Mouse (Mus musculus) bone marrow, adult 2 months (tissue): ENCODE data around the gene Otub1. TPM values are rescaled to one million over a fixed set of nuclear protein-coding genes. Genes with fewer than 3 reads are reported as not detected.
A peak's percentile ranks its signal among the peaks of the same experiment; 100 is the strongest.

ENCODE experiments used
- H3K27ac ChIP-seq: fragments of 200-500 bp; 2 replicates; pipeline ENCODE4 v1.5.1; 2012; ENCODE audit warnings: low read depth, mild to moderate bottlenecking, control low read depth, inconsistent platforms, low read length; ENCODE audit not compliant: control insufficient read depth, poor library complexity, insufficient read depth
- H3K4me1 ChIP-seq: fragments of 200-500 bp; 2 replicates; pipeline ENCODE4 v1.6.1; 2011; ENCODE audit warnings: low read length; ENCODE audit not compliant: control insufficient read depth, insufficient read depth
- H3K4me3 ChIP-seq: fragments of 200-500 bp; replicated peaks from 2 replicates; pipeline ENCODE3; 2011; ENCODE audit warnings: mild to moderate bottlenecking, low read depth, low read length, control low read depth; ENCODE audit not compliant: control insufficient read depth
- CTCF ChIP-seq: fragments of 200-500 bp; IDR thresholded peaks from 2 replicates; pipeline ENCODE4 v1.5.1; 2011; ENCODE audit warnings: low read length, control low read depth; ENCODE audit not compliant: control insufficient read depth, insufficient read depth
- POLR2A ChIP-seq: fragments of 200-500 bp; IDR thresholded peaks from 2 replicates; pipeline ENCODE4 v1.6.1; 2011; ENCODE audit warnings: low read depth, mild to moderate bottlenecking, control low read depth, low read length, borderline replicate concordance; ENCODE audit not compliant: control insufficient read depth
- WGBS: fragments of 180-500 bp; shearing (Covaris S2); methylation state at CpG from one replicate; pipeline ENCODE4 v1.1.7; 2018; 5-methylcytosine and 5-hydroxymethylcytosine counted together
- polyA plus RNA-seq: library from polyadenylated mRNA; stranded (reverse); fragments of >200 nt; gene quantifications from 2 replicates; pipeline ENCODE4 v1.2.4, GENCODE M21; 2011; ENCODE audit warnings: low replicate concordance; ENCODE audit not compliant: missing spikeins, insufficient read depth, insufficient read length

The Otub1 gene
- polyA plus RNA-seq, 1 experiment, result 45.5 TPM

DNA sequence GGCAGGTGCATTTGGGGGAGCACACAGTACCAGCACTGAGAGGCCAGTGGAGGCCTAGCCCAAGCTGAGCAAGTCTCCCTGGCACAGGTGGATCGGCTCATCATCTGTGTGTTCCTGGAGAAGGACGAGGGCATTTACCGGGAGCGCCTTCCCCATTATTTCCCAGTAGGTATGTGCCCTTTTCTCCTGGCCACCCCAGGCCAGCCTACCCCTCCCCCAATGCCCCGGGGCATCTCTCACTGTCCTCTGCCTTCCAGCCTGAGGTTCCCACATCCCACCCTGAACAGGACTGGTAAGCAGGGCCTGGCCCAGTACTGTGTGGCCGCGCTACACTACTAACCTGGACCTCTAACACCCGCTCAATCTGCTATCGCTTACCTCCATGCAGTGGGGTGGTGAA, 8.7 kb downstream of the Otub1 start:
- no peaks in the 10 kb centered on the region for H3K4me1 ChIP-seq
- no peak overlapping the region for H3K4me3 ChIP-seq
- H3K27ac ChIP-seq, result no peak overlapping the region
- no peak for TF ChIP-seq POLR2A
- 88% methylated on average over 9 of the region's 9 CpGs for WGBS

DNA sequence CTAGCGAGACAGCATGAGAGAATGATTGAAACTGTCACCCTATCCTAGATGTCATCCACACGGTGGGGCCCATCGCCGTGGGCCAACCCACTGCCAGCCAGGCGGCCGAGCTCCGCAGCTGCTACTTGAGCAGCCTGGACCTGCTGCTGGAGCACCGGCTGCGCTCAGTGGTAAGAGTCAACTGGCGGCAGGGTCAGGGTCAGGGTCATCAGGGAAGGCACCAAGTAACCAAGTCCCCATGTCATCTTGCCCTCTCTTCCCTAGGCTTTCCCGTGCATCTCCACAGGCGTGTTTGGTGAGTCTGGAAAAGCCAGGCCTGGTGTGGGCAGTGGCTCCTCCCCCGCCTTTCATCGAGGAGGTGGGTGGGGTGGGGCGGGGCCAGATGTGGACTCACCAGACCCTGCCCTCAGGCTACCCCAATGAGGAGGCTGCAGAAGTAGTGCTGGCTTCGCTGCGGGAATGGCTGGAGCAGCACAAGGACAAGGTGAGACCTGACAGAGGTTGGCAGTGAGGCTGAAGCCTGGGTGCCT, 9.3 kb downstream of the Otub1 start:
- TF ChIP-seq POLR2A, result no peak

DNA sequence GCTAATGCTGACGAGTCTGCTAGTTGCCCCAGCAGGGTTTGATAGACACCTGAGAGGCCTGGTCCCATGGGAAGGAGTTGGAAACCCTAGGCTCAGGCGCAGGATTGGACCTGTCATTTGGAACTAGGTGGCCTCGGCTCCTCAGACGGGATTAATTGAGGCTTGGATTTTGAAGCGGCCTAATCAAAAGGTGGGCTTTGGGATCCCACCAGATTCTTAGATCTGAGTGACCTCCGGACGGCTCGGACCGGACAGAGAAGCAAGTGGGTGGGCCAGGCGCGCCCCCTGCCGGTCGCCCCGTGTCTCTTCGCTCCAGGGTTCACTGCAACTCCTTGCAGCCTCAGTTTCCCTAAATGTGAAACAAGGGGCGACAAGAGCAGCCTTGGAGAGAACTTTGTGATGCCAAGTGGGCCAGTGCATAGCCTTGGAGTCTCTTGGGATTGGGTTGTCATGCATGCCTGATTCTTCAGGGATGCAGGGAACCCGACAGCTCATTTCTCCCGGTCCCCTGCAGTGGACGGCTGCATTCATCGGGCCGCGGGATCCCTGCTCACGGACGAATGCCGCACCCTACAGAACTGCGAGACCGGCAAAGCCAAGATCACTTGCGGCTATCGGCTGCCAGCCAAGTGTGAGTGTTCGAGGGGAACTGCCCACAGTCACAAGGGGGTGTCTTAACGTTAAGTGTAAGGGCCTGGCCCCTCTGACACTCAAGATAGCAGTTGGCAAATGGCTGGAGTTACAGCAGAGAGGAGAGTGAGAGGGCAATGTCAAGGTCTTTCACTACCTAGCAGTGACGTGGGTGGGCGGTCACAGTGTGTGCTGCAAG, 10.0 kb downstream of the Otub1 start:
- no peaks in the 10 kb centered on the region for H3K4me1 ChIP-seq
- no peak overlapping the region for H3K4me3 ChIP-seq
- TF ChIP-seq POLR2A (no peak), CTCF (peak; percentile 81)
- no peak overlapping the region for H3K27ac ChIP-seq
- WGBS, result 34% methylated on average over 33 of the region's 33 CpGs

More for the DNA sequence above, 9.3 kb downstream of the Otub1 start:
- Histone ChIP-seq H3K4me1 (no peaks in the 10 kb centered on the region), H3K4me3 (no peak overlapping the region), H3K27ac (no peak overlapping the region)
- WGBS, result 76% methylated on average over 17 of the region's 17 CpGs

DNA sequence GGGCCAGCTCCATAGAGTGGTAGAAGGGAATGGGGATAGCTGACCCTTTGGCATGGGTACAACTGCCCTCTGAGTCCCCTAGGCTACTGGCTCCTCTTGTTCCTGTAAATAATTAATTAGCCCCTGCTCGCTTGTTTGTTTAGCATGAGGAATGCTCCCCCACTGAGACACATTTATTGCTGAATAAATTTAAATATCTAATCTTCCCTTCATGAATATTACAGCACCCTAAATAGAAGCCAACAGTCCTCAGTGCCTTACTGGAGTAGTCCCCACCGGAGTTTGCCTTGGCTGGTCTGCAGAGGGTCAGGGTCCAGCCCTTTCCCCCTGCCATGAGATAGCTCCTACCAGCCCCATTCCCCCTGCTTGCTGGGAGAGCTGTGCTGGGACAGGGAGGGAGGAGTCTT, 13.6 kb downstream of the Otub1 start:
- H3K4me1 ChIP-seq, result no peaks in the 10 kb centered on the region
- no peak for TF ChIP-seq POLR2A
- no peak for TF ChIP-seq CTCF
- no peak overlapping the region for H3K4me3 ChIP-seq
- H3K27ac ChIP-seq, result no peak overlapping the region
- 80% methylated on average over 2 of the region's 2 CpGs for WGBS

DNA sequence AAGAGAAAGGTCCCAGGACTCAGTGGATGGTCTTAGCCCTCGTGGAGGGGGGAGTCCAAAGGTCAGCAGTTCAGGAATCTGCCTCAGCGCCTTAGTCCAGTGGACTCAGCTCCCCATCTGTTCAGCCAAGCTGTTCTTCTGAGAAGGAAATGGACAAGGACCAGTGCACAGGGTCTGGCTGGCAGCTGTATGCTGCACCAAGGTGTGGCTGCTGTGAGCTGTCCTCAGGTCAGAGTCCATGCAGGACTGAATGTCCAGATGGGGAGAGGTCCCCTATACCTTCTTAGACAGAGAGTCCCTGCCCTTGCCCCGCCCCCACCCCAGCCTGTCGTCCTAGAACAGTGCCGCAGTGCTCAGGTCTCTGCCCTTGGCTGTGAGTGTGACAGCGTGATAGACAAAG, 14.5 kb downstream of the Otub1 start:
- no peak for TF ChIP-seq POLR2A
- no peak for TF ChIP-seq CTCF
- H3K27ac ChIP-seq, result no peak overlapping the region
- WGBS, result 67% methylated on average over 6 of the region's 6 CpGs

DNA sequence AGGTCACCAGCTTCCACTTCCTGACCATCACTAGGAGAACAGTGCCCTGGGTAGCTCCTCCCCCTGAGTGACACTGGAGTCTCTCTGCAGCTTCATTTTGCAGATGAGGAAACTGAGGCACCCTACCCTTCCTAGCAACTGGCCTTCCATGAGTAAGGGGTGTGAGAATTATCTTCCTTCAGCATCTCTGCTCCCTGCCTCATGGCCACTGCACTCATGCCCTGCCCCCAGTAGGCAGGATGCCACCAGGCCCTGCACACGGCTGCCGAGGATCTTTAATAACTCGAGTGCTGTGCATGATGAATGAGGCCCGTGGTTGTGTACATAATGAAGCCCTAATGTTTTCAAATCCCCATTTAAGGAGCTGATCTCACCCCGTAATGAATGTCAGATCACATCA, 15.1 kb downstream of the Otub1 start:
- no peak overlapping the region for H3K27ac ChIP-seq
- no peak for TF ChIP-seq POLR2A
- TF ChIP-seq CTCF, result no peak
- H3K4me3 ChIP-seq, result no peak overlapping the region
- WGBS, result 71% methylated on average over 5 of the region's 5 CpGs
- no peaks in the 10 kb centered on the region for H3K4me1 ChIP-seq

More for the DNA sequence above, 14.5 kb downstream of the Otub1 start:
- no peak overlapping the region for H3K4me3 ChIP-seq
- H3K4me1 ChIP-seq, result no peaks in the 10 kb centered on the region

DNA sequence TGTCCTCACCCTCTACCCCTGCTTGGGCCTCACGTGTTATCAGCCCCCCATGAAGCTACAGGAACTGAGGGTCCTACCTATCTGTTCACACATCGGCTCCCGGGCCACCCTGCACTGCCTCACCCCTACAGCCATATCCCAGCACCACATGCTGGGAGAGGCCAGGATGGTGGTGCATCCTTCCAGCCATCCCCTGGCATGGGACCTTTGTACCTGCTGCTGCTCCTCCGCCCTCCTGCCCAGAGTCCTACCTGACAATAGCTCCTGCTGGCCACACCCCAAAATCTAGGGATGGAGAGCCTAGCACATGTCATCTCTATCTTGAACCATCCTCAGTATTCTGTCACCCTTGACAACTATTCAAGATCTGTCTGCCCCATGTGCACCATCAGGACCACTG, 17.1 kb downstream of the Otub1 start:
- H3K27ac ChIP-seq, result no peak overlapping the region
- H3K4me3 ChIP-seq, result no peak overlapping the region
- no peaks in the 10 kb centered on the region for H3K4me1 ChIP-seq
- WGBS, result 83% methylated on average over 4 of the region's 4 CpGs
- TF ChIP-seq POLR2A (no peak), CTCF (no peak)

DNA sequence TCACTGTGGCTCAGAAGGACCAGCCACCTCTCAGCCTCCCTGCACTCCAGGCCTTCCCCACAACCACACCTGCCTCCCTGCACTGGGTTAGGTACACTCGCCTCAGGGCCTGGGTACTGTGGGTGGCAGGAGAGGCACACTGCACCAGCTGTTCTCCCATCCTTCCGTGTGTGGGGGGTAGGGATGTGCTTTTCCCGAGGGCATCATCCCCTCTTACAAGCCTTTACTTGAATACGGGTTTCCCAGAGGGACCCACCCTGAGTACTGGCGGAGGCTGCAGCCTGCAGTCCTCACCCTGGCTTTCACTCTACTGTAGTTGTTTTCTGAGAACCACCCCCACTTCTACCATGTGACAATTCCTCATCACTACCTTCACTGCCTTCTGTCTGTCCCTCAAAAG, 19.0 kb downstream of the Otub1 start:
- TF ChIP-seq POLR2A, result no peak
- no peak for TF ChIP-seq CTCF
- Histone ChIP-seq H3K4me1 (no peaks in the 10 kb centered on the region), H3K27ac (no peak overlapping the region), H3K4me3 (no peak overlapping the region)
- 75% methylated on average over 5 of the region's 5 CpGs for WGBS
